Mouse (Mus musculus) neural tube, embryonic 13.5 days (tissue): Measurements from ENCODE around the gene Por. TPM values are rescaled to one million over a fixed set of nuclear protein-coding genes. Genes with fewer than 3 reads are reported as not detected.
A peak's percentile ranks its signal among the peaks of the same experiment; 100 is the strongest.

Source experiments
- ATAC-seq: fragments of 200-750 bp; cut with Nextera tagmentation; 2 replicates; pipeline ENCODE4 v1.8.0; 2017; ENCODE audit warnings: low read depth, mild to moderate bottlenecking, moderate TSS enrichment, moderate library complexity
- H3K27ac ChIP-seq: fragments of 300-500 bp; sonication (generic); replicated peaks from 2 replicates; pipeline ENCODE4 v1.5.1; 2015; ENCODE audit warnings: moderate library complexity, mild to moderate bottlenecking, inconsistent platforms
- H3K27me3 ChIP-seq: fragments of 300-500 bp; sonication (generic); 2 replicates; pipeline ENCODE4 v1.6.1; 2015; ENCODE audit warnings: mild to moderate bottlenecking, inconsistent platforms
- H3K36me3 ChIP-seq: fragments of 300-500 bp; sonication (generic); 2 replicates; pipeline ENCODE4 v1.6.1; 2015; ENCODE audit warnings: mild to moderate bottlenecking, inconsistent platforms
- H3K4me1 ChIP-seq: fragments of 300-500 bp; sonication (generic); replicated peaks from 2 replicates; pipeline ENCODE4 v1.6.1; 2015; ENCODE audit warnings: inconsistent platforms
- H3K4me2 ChIP-seq: fragments of 300-500 bp; sonication (generic); 2 replicates; pipeline ENCODE4 v1.6.1; 2015; ENCODE audit warnings: inconsistent platforms, mild to moderate bottlenecking, moderate library complexity
- H3K4me3 ChIP-seq: fragments of 300-500 bp; sonication (generic); 2 replicates; pipeline ENCODE4 v1.5.1; 2015; ENCODE audit warnings: mild to moderate bottlenecking, inconsistent platforms
- H3K9ac ChIP-seq: fragments of 300-500 bp; sonication (generic); 2 replicates; pipeline ENCODE4 v1.6.1; 2015; ENCODE audit warnings: moderate library complexity, mild to moderate bottlenecking, inconsistent platforms
- H3K9me3 ChIP-seq: fragments of 300-500 bp; sonication (generic); 2 replicates; pipeline ENCODE4 v1.6.1; 2016; ENCODE audit warnings: inconsistent platforms
- WGBS: fragments of 180-500 bp; shearing (Covaris S2); methylation state at CpG from one replicate; pipeline ENCODE4 v1.1.7; 2015; 5-methylcytosine and 5-hydroxymethylcytosine counted together
- polyA plus RNA-seq: library from polyadenylated mRNA; unstranded; fragments of >200 nt; fragmentation: Nextera tagmentation; extraction: Ambion mirVana; gene quantifications from 2 replicates; pipeline ENCODE4 v1.2.1, GENCODE M21; 2015

Por gene
- polyA plus RNA-seq, 1 experiment from 2014 or later, result 110 TPM

DNA sequence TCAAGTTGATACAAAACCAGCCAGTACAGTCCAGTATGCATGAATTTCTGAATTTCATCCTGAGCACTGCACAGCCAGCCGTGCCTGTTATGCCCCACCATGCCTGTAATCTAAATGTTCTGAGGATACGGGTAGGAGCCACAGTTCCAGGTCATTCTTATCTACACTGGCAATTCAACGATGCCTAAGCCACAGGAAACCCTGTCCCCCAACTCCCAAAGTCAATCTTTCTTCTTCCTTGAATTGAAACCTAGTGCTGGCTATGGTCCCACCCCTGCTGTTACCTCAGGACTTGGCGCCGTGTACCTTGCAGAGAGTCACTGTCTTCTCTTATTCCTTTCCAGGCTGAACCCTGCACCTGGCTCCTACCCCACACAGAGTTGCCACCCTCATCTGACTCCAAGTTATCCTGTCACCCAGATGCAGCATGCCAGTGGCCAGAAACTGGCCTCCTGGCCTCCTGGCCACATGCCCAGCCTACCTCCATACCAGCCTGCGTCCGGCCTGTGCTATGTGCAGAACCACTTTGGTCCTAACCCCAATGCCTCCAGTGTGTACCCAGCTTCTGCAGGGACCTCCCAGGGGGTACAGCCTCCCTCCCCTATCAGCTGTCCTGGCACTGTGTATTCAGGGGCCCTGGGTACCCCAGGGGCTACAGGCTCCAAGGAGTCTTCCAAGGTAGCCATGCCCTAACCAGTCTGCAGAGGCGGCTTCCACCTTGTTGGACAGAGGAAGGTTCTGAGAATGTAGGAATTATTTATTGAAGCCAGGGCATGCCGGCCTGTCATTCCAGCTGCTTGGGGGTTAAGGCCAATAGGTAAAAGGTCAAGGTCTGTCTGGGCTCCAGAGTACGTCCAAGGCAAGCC, 26.9 kb upstream of the Por start:
- H3K4me2 ChIP-seq, result no peak overlapping the region
- 82% methylated on average over 10 of the region's 10 CpGs for WGBS
- no peak overlapping the region for H3K9ac ChIP-seq
- no peak for ATAC-seq
- H3K4me1 ChIP-seq, result no peaks in the 10 kb centered on the region
- H3K4me3 ChIP-seq, result no peak overlapping the region
- H3K9me3 ChIP-seq, result no peaks in the 10 kb centered on the region
- peaks cover 55% of the 10 kb centered on the region for H3K36me3 ChIP-seq
- H3K27me3 ChIP-seq, result no peaks in the 10 kb centered on the region
- no peak overlapping the region for H3K27ac ChIP-seq

DNA sequence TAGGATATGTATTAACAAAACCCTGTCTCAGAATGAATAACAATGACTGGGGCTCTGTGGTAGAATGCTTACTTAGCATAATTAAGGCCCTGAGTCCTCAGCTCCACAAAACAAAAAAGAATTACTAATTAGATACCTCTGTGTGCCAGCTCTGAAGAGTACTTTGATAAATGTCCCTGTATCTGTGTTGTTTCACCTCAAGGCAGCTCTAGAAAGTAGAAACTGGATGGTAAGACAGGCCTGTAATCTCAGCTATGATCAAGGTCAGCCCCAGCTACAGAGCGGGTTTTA, 26.3 kb upstream of the Por start:
- Histone ChIP-seq H3K9ac (no peak overlapping the region), H3K4me3 (no peak overlapping the region), H3K27ac (no peak overlapping the region), H3K9me3 (no peaks in the 10 kb centered on the region), H3K36me3 (peaks cover 49% of the 10 kb centered on the region), H3K4me2 (no peak overlapping the region), H3K27me3 (no peaks in the 10 kb centered on the region), H3K4me1 (no peaks in the 10 kb centered on the region)
- ATAC-seq, result no peak
- 100% methylated on average over 1 of the region's 1 CpGs for WGBS

DNA sequence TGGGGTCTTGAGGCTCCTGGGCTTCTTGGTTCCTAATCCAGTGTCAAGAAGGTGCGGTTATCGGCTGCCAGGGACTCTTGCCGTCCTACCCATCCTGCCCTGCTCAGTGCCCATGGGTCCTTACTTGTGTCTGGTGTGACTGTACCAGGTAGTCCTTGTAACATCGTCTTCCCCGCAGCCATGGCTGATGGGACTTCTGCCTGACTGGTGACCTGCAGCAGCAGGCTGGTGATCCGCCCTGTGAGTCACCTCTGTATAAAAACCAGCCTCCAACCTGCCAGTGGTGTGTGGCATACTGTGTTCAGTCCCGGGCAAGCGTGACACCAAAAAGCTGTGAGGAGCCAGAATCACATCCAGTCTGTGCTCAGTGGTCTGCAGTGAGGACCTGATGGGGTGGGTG, 26.0 kb upstream of the Por start:
- Histone ChIP-seq H3K4me2 (no peak overlapping the region), H3K4me1 (no peaks in the 10 kb centered on the region), H3K36me3 (peaks cover 45% of the 10 kb centered on the region), H3K4me3 (no peak overlapping the region), H3K27me3 (no peaks in the 10 kb centered on the region), H3K9me3 (no peaks in the 10 kb centered on the region), H3K27ac (no peak overlapping the region), H3K9ac (no peak overlapping the region)
- ATAC-seq, result no peak
- 95% methylated on average over 8 of the region's 8 CpGs for WGBS

DNA sequence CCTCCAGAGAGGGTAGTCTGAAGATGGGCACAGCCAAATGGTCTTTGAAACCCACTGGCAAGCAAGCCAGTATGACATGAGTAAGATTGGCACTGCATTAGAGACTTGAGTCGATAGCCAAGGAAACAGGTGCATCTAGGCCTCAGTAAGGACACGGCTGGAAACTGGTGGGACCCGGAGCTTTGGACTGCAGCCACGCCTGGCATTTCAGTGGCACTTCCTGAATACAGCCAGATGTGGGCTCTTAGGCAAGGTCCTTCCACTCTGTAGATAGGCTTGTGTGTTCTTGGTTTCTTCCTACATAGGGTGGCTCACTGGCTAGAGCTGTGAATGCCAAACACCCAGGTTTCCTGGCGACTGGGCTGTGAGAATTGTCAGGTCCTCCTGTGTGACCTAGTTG, 24.5 kb upstream of the Por start:
- no peaks in the 10 kb centered on the region for H3K4me1 ChIP-seq
- no peaks in the 10 kb centered on the region for H3K27me3 ChIP-seq
- H3K4me3 ChIP-seq, result no peak overlapping the region
- H3K9me3 ChIP-seq, result no peaks in the 10 kb centered on the region
- 0 out of 2 replicates have a peak overlapping the region, but pooled peaks have one; percentile 6 for H3K27ac ChIP-seq
- no peak overlapping the region for H3K9ac ChIP-seq
- WGBS, result 79% methylated on average over 5 of the region's 5 CpGs
- H3K36me3 ChIP-seq, result peaks cover 31% of the 10 kb centered on the region
- no peak for ATAC-seq
- H3K4me2 ChIP-seq, result no peak overlapping the region

GRCm38 (mm10) chr5:135646038-135646437, 23.8 kb upstream of the Por start:
- Histone ChIP-seq H3K4me2 (no peak overlapping the region), H3K4me3 (no peak overlapping the region), H3K4me1 (no peaks in the 10 kb centered on the region), H3K27ac (no peak overlapping the region), H3K27me3 (no peaks in the 10 kb centered on the region), H3K36me3 (peaks cover 23% of the 10 kb centered on the region), H3K9me3 (no peaks in the 10 kb centered on the region), H3K9ac (no peak overlapping the region)
- no peak for ATAC-seq
- WGBS, result 87% methylated on average over 6 of the region's 6 CpGs

DNA sequence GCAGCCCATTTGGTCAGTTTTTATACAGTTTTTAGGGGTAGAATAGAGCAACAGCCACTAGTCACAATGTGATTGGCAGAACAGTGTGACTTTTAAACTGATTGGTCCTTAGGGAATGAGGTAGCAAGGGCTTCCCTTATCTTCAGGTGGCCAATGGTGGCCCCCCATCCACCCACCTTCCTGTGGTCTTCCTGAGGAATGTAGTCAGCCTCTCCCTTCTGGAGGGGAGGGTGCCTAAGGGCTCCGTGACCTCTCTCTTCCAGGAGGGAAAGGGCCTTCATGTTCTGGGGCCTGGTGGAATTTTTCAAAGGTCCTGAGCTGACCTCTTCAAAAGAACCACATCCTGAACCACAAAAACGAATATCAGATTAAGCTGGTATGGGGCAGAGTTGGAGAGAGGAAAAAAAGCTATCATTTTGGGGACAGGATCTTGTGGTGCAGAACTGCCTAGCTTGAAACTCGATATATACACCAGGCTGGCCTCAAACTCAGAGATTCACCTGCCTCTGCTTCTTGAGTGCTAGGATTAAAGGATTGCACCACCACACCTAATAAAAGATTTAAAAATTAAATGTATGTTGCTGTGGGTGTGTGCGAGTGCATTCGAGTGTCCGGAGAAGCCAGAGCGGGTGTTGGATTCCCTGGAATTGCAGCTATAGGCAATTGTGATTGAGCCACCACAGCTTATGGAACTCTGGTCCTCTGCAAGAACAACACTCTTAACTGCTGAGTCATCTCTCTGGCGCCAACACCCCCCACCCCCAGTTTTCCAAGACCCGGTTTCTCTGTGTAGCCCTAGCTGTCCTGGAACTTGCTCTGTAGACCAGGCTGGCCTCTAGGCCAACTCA, 21.1 kb upstream of the Por start:
- Histone ChIP-seq H3K4me1 (no peaks in the 10 kb centered on the region), H3K36me3 (peaks cover 4% of the 10 kb centered on the region), H3K4me2 (no peak overlapping the region), H3K9ac (no peak overlapping the region), H3K9me3 (no peaks in the 10 kb centered on the region), H3K27ac (no peak overlapping the region), H3K4me3 (no peak overlapping the region), H3K27me3 (no peaks in the 10 kb centered on the region)
- 84% methylated on average over 9 of the region's 9 CpGs for WGBS
- ATAC-seq, result no peak

DNA sequence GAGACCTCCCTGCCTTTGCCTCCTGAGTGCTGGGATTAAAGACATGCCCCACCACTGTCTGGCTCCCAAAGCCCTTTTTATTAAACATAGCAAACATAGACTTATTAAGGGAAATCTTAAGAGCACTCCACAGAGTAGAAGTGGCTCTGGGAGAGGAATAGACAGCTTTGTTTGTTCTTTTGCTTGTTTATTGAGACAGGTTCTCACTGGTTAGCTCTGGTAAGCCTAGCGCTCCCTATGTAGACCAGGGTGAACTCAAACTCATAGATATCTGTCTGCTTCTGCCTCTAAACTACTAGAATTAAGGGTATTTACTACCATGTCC, 20.6 kb upstream of the Por start:
- Histone ChIP-seq H3K4me1 (no peaks in the 10 kb centered on the region), H3K9me3 (no peaks in the 10 kb centered on the region), H3K4me2 (no peak overlapping the region), H3K4me3 (no peak overlapping the region), H3K36me3 (no peaks in the 10 kb centered on the region), H3K9ac (no peak overlapping the region), H3K27ac (no peak overlapping the region), H3K27me3 (no peaks in the 10 kb centered on the region)
- WGBS, result 93% methylated on average over 1 of the region's 1 CpGs
- ATAC-seq, result no peak

DNA sequence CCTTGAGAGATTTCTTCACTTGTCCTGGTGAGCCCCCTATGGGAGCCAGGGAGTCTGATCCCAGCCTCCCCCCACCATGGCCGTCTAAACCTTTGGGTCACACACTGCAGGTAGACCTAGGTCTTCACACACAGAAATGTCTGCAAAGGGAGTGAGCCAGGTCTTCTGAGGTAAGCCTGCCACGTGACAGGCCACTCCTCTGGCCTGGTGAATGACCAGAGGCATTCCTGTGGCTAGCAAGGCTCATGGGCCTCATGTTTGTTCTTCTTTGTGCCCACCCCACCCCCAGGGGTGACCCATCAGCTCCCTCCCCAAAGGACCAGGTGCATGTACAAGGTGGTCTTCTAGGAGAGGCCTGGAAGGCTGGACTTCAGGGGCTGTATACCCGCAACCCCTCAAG, 18.3 kb upstream of the Por start:
- no peak for ATAC-seq
- Histone ChIP-seq H3K9ac (no peak overlapping the region), H3K4me1 (no peaks in the 10 kb centered on the region), H3K9me3 (0 out of 2 replicates have a peak, but pooled peaks cover 7% of the 10 kb centered on the region), H3K27me3 (no peaks in the 10 kb centered on the region), H3K36me3 (no peaks in the 10 kb centered on the region), H3K4me2 (no peak overlapping the region), H3K27ac (no peak overlapping the region), H3K4me3 (no peak overlapping the region)
- WGBS, result 85% methylated on average over 3 of the region's 3 CpGs

DNA sequence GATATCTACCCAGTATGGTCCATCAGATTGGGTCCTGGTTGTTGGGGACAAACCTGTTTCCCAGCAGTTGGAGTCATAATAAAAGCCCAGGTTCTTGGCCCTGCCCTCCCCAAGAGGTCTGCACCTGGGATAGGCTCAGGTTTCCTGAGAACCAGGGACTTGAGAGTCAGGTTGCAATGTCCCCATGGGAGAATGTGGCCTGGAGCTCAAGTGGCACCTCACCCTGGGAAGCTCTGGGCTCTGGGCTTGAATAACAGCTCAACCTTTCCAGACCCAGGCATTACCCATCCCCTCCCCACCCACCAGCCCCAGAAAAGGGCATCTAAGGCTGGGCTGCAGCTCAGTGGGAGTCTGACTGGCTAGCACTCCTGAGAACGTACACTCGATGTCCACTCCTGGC, 16.6 kb upstream of the Por start:
- 77% methylated on average over 2 of the region's 2 CpGs for WGBS
- Histone ChIP-seq H3K27ac (no peak overlapping the region), H3K36me3 (no peaks in the 10 kb centered on the region), H3K4me2 (no peak overlapping the region), H3K4me1 (no peaks in the 10 kb centered on the region), H3K4me3 (no peak overlapping the region), H3K27me3 (no peaks in the 10 kb centered on the region), H3K9ac (no peak overlapping the region), H3K9me3 (0 out of 2 replicates have a peak, but pooled peaks cover 7% of the 10 kb centered on the region)
- no peak for ATAC-seq

DNA sequence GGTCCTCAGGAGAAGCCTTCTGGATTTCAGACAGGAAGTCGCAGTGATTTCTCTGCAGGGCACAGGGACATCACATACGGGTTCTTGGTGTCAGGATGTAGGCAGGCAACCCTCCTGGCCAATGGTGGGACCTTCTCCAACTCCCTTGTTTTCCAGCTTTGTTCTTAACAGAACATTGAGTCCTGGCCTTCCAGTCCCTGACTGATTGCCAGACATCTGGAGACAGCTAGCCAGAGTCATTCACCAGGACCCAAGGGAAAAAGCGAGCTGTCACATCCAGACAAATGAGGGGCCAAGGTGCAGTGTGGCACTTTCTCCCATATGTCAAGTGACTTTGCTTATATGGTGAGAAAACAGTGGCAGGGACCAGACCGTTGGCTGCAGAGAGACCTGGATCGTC, 13.8 kb upstream of the Por start:
- Histone ChIP-seq H3K27ac (no peak overlapping the region), H3K9me3 (0 out of 2 replicates have a peak, but pooled peaks cover 7% of the 10 kb centered on the region), H3K27me3 (no peaks in the 10 kb centered on the region), H3K4me3 (no peak overlapping the region), H3K4me2 (no peak overlapping the region), H3K36me3 (no peaks in the 10 kb centered on the region), H3K4me1 (no peaks in the 10 kb centered on the region), H3K9ac (no peak overlapping the region)
- WGBS, result 78% methylated on average over 5 of the region's 5 CpGs
- no peak for ATAC-seq

DNA sequence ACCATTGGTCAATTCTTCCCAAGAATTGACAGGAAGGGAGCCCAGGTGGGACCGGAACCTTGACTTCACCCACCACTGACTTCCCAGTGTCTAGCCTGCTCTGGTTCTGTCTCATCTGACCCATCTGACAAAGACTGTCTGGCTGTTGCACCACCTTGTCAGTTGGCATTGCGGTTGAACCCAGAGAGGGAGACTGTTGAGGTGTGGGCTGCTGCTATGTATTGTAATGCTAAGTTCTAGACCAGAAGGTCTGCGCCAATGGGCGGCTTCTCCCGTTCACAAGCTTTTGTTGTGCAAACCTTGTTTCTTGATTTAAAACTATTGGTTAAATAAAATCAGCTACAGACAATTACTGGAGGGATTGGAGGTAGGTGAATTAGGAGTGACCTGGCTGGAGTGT, 12.7 kb upstream of the Por start:
- H3K9me3 ChIP-seq, result 0 out of 2 replicates have a peak, but pooled peaks cover 7% of the 10 kb centered on the region
- H3K9ac ChIP-seq, result no peak overlapping the region
- H3K36me3 ChIP-seq, result no peaks in the 10 kb centered on the region
- H3K27me3 ChIP-seq, result no peaks in the 10 kb centered on the region
- no peak overlapping the region for H3K27ac ChIP-seq
- H3K4me1 ChIP-seq, result no peaks in the 10 kb centered on the region
- 73% methylated on average over 5 of the region's 5 CpGs for WGBS
- ATAC-seq, result no peak
- no peak overlapping the region for H3K4me2 ChIP-seq
- H3K4me3 ChIP-seq, result no peak overlapping the region

DNA sequence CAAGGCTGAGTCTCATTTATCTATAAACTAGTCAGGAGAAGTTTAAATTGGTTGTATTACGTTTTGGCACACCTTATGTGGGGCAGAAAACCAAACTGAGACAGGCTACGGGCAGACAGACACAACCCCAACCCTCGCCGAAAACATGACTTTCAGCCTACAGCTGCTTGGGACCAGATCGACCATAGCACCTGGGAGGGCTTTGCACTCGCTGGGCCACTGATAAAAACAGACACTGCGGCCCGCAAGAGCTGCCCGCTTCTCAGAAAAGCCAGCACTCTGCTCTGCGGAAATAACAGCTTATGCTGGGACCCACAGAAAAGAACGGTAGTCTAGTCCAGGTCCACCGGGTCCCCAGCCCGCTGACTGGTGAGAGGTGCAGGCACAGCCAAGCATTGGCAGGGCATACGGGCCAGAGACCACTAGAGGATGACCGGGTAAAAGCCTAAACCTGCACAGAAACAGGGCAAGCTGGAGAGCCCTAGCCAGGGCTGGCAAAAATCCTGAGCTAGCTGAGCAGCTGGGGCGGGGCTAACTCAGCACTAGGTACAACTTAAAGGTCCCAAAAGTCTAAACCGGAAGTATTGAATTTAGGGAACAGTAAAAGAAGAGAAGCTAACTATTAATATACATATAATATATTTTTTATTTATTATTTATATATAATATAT, 12.0 kb upstream of the Por start:
- Histone ChIP-seq H3K4me3 (no peak overlapping the region), H3K36me3 (no peaks in the 10 kb centered on the region), H3K4me2 (no peak overlapping the region), H3K27me3 (no peaks in the 10 kb centered on the region), H3K4me1 (no peaks in the 10 kb centered on the region), H3K9me3 (0 out of 2 replicates have a peak, but pooled peaks cover 7% of the 10 kb centered on the region), H3K27ac (no peak overlapping the region), H3K9ac (no peak overlapping the region)
- no peak for ATAC-seq
- 60% methylated on average over 17 of the region's 17 CpGs for WGBS
